Mouse (Mus musculus) naive thymus-derived CD4-positive, alpha-beta T cell, adult 2 months (primary cell): ENCODE data around the gene Zfp423.

ENCODE experiments used
- DNase-seq: peaks from one replicate; pipeline ENCODE4 v3.0.0-alpha.2; 2011; ENCODE audit warnings: low read depth

Gene Zfp423

GRCm38 (mm10) chr8:87835924-87836323 is 123.5 kb downstream of the Zfp423 start:
- no peak for DNase-seq

DNA sequence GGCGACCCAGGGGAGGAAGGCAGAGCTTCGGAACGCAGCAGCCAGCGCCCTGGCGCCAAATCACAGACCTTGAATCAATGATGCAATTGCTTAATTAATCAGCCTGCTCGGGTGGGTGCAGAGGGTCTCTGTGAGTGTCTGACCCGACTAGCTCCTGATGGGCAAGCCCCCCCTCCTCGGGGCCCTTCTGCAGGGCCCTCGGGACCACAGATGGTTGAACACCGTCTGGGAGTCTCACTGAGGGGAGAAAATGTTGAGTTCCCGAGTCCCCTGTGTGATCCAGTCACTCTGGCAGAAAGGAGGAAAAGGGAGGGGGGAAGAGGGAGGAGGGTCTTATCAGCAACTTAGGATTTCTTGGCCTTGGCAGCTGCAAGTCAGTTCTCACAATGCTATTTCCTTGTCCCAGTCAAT is 124.0 kb downstream of the Zfp423 start:
- DNase-seq = no peak

GRCm38 (mm10) chr8:87834656-87835055 is 124.7 kb downstream of the Zfp423 start:
- no peak for DNase-seq

DNA sequence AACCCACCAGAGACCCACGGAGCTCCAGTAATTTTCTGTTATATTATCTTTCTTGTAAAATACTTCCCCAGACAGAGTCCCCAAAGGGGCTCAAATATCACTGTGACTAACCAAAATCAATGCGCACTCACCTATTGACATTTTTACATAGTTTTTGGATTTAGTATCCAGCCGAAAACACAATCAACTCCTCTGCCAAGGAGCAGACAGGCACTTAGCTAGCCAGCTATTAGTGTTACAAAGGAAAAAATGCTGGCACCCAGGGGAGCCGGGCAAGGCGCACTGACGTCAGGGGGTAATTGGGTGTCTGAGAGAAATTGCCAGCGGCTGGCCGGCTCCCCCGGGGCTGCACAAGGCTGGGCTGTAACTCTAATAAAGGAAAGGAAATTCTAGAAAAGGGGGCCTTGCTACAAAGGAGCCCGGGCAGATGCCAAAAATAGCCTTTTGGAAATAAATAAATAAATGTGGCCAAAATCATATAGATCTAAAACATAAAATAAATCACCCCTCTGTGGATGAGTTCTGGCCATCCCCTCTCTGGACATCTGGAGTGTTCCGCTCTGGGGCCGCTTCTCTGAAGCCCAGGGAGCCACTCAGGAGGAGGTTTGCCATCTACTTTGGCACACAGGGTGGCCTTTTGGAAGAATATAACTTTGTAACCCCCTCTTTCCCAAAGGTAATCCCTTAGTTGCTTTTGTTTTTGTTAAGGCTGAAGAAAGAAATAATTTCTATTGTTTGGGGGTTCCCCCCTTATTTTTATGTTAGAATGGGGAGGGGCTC is 125.4 kb downstream of the Zfp423 start:
- no peak for DNase-seq

- DNase-seq = no peak
Observed at GRCm38 (mm10) chr8:87833339-87833738, 126.1 kb downstream of the Zfp423 start.

GRCm38 (mm10) chr8:87832381-87833325 is 126.7 kb downstream of the Zfp423 start:
- no peak for DNase-seq

DNA sequence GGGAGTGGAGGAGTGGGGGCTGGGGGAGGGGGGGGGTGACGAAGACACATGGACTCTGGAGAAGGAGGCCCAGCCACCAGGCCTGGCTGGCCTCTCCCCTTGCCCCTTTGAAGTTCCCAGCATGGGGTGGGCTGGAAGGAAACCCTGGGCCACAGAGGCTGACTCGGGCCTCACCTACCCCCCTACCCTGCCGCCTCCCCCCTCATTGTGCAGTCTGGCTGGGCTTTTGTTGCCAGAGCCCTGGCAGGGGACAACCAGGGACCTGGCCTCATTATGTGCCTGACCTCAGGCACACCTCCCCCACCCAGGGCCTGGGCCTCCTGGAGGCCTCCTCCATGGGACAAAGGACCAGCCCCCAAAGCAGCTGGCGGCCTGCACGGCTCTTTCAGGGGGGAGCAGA is 127.8 kb downstream of the Zfp423 start:
- DNase-seq = no peak

DNA sequence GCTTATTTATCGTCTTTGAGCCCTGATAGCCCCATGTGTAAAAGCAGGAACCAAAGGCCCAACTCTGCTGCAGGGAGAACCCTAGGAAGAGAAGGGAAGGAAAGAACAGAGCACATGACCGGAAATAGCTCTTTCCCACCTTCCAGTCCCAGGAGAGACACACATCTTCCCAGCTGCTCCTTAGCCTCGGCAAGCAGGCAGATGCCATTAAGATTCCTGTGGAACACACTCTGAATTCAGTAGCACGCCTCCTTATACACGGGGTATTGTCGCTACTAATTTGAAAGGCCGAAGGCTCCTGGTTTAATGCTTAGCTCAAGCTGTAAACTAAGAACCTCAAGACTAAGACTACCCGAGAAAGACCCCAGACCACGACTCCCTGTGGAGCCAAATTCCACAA is 128.3 kb downstream of the Zfp423 start:
- DNase-seq = no peak

DNA sequence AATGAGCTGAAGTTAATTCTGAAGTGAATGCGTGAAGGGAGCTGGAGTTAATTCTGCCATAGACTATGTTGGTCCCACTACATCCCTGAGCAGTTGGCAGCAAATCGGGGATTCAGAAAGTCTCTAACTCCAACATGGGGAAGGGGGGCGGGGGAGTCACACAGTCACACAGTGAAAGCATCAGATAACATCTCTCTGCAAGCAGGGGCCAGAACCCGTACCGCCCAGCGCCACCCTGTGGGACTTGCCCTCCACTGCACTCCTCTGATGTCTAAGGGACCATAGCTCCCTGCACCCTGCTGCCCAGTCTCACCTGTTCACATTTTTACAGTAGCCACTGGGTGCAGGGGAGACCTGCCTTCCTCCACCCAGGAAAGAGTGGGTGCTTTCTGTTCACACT is 129.2 kb downstream of the Zfp423 start:
- no peak for DNase-seq

GRCm38 (mm10) chr8:87826013-87826660 is 133.3 kb downstream of the Zfp423 start:
- DNase-seq = no peak

GRCm38 (mm10) chr8:87823172-87823571 is 136.2 kb downstream of the Zfp423 start:
- DNase-seq = no peak

GRCm38 (mm10) chr8:87822690-87823089 is 136.7 kb downstream of the Zfp423 start:
- DNase-seq = no peak

GRCm38 (mm10) chr8:87822175-87822574 is 137.2 kb downstream of the Zfp423 start:
- DNase-seq = no peak

GRCm38 (mm10) chr8:87821655-87822054 is 137.7 kb downstream of the Zfp423 start:
- DNase-seq = no peak

- no peak for DNase-seq
Observed at GRCm38 (mm10) chr8:87819263-87819662, 140.1 kb downstream of the Zfp423 start.

GRCm38 (mm10) chr8:87818506-87818905 is 140.9 kb downstream of the Zfp423 start:
- no peak for DNase-seq

- no peak for DNase-seq
Observed at GRCm38 (mm10) chr8:87816141-87816540, 143.3 kb downstream of the Zfp423 start.

DNA sequence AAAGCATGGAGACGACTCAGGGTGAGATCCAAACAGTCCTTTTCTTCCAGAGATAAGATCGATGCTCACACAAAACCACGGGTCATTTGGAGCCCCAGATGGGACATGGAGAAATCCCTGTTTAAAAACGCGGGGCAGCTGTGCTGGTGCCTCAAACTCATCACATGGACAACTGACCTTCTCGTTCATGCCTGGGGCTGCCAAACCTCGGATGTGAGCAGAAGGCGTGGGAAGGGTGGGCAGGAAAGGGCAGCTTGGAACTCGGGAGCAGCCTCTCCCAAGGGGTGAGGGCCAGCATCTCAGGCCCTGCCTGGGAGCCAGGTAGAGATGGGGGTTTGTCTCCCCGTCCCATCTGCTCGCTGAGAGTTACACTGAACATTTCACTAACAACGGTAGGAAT is 146.7 kb downstream of the Zfp423 start:
- no peak for DNase-seq

DNA sequence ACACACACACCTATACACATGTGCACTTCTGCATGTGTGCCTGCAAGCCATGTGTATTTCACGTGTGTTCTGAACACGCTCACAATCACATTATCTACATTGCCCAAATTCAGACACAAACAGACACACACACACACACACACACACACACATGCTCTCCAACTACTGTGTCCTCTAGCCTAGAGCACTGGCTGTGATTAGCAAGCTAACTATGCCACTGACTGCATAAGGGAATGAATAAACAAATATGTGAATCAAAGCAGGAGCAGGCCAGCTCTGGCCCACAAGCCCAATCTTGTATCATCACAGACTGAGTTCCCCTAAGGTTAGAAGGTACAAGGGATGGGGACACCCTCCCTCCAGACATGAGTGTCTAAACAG is 147.3 kb downstream of the Zfp423 start:
- DNase-seq = no peak

DNA sequence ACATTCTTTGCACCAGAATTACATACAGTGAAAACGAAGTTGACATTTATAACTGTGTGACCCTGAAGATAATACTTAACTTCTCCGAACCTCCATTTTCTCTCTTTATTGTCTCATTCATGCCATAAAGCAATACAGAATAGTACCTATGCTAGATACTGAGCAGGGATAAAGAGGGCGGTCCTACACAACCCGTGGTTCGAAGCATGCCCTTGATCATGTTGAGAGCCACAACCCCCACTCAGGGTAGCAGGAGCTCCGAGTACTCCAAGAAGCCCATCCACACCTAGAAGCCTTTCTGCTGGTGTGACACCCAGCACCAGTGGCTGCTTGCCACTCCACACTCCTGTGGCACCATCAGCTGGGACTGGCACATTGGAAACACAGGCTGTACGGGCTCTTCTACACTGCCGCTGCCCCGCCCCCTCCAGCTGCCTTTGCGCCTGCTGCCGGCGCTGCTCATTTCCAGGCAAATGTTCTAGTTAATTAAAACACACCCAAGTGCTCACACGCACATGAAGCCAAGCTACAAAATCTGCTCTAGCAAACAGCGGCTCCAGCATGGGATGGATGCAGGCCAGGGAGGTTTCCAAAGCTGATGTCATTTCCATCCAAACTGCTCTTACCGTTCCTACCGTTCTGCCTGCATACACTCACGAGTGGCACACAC is 147.9 kb downstream of the Zfp423 start:
- DNase-seq = no peak

DNA sequence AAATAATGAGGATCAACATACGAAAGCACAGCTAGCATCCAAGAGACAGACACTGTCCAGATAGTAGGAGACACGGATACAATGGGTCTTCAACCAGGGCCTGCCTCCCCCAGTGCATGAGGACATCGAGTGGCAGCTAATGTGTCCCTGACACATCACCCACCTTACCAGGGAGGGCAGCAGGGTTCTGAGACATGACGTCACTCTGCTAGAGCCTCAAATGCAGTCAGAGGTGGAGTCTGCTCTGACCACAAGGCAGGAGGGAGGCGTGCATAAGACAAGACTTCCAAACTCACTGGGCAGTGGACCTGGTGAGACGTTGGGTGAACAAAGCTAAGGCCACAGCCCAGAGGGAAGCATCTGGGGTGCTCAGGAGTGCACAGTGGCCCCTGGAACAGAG is 148.6 kb downstream of the Zfp423 start:
- DNase-seq = no peak

DNA sequence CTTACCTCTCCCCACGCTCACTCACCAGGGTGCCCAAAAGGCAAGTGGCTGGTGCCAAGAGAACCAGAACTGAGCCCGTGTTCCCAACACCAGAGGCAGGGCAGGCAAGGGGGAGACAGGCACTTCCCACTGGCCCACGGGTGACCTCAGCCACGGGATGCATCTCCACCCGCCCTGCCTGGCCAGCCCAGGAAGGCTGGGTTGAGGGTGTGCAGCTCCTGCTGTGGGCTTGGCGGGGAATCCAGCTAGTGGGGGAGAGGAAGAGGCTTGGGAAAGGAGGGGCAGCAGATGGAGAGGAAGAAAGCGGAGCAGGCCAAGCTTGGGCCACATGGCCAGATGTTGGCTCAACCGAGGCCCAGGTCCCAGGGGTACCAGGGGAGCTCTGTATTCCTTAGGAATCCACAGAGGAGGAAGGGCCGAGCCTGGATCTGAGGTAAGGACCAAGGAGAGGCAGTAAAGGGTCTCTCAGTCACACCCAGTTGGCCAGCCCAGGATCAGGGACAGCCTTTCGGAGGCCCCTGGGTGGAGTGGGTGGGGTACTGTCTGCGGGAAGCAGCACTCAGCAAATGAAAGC is 155.0 kb downstream of the Zfp423 start:
- DNase-seq = no peak
